Mouse (Mus musculus): ENCODE measurements around the gene Zcrb1.

Zcrb1 gene

DNA sequence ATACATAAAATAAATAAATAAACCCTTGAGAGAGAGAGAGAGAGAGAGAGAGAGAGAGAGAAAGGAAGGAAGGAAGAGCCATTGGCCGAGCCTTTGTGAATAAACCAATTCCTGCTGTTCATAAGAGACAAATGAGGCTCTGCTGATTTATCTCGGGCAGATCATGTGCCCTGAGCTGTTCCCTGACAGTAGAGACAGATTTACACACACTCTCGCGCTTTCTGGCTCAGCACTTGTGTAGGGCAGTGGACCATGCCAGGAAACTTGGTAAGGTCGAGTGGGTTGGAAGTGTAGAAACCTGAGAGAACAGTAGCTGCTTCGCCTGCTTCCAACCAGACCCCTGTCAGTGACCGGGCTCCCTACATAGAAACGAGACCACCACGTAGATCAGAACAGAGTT, 29.6 kb downstream of the Zcrb1 start:
- DNase-seq = no peak

DNA sequence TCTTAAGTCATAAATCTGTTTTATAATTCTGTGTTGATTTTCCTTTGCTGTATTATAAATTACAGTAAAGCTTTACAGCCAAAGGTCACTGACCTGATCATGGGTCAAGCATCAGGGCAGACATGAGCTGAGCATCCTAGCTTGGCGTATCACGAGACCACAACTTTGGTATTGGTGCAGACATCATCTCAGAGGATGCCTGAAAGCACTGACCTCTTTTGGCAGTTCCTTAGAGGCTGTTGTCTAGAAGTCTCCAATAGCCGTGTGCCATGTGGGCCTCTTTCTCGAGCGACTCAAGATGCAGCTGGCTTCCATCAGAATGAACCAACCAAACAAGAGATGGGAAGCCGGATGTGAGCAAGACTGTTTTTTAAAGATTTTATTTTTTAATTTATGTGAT, 32.6 kb downstream of the Zcrb1 start:
- DNase-seq = no peak

DNA sequence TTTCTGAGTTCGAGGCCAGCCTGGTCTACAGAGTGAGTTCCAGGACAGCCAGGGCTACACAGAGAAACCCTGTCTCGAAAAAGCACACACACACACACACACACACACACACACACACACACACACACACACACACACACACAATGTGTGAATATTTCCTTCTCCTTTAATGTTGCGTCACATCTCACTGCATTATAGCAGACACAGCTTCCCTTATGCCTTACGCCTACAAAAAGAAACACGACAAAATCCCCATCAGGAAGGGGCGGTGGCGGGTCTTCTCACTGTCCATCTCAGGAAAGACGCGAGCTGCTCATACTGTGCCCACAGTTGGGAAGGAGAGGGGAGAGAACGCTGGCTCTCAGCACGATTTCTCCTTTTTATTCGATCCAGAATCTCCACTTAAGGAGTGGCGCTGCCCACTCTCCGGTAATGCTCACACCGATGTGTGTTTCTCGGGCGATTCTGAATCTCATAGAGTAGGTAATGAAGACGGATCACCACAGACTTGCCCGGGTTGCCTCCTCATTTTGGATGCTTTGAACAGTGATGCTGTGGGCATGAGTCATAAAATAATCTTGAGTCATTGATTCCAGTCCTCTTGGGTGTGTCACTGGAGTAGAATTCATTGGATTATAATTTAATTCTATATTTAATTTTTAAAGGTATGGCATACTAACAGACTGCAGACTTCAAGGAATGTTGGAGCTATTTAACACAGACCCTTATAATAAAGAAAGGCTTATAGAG, 39.6 kb downstream of the Zcrb1 start:
- DNase-seq = no peak

DNA sequence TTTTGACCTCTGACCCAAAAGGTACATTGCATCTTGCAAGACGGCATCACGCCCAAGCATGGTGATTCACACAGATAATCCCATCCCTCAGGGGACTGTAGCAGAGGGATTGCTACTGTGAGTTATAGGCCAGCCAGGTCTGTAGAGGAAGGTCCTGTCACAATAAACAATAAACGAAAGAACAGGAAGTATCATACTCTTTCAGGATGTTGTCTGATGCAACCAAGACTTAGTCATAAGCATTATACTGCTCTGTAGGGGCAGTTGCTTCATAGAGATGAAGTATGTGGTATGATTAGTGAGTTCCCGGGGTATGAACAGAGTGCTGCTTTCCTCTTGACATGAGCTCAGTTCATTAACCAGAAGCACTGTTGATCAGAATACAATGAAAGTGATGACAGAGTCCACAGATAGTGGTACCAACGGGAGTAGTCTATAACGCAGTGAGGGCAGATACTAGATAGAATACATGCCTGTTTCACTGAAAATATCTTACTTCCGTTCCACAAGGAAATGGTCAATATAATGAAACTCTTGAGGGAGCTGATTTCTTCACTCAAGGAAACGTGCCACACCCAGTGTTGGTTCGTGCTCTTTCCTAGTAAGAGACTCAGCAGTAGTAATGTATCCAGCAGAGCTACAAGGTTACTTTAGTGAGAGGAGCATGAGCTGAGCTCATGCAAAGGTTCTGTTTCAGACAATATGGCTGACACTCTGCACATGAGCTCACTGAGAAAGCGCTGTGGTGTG, 57.3 kb downstream of the Zcrb1 start:
- no peak for DNase-seq

DNA sequence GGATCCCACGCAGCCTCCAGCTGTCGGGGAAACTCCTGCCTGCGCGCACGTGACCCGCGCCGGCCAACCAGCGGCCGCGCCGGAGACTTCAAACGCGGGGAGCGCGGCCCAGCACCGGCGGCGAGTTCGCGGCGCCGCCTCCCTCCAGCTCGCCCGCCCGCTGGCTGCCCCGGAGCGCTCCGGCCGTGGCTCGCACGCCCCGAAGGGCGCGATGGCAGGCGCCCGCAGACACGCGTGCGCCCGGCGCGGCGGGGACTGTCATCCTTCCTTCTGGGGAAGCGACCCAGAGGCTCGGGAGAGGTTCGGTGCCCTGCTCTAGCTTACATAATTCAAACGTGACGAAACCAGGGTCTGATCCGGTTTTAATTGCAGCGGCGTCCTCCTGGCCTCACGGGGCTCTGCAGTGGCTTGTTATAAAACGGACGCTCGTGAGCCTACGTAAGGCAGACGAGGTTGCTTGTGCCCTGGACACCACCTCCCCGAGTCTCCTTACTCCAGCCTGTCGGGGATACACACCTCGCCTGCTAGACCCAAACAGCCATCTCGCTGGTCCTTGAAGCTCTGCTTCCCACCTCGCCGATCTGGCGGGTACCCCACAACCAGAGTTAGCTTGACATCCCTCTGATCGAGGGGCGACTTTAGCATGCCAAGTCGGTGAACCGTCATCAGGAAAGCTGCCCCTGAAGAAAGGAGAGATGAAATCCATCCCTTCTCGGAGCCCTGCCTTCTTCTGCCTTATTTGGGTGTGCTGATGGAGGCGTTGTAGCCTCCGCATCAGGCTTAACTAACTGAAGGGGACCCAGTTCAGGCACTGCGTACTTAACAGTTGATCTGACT, 61.0 kb downstream of the Zcrb1 start, which contains the start of gene Yaf2:
TSS of gene Yaf2 (minus strand) at position 11 of the 837 bp plus-strand sequence.
- peak; percentile 95 for DNase-seq

DNA sequence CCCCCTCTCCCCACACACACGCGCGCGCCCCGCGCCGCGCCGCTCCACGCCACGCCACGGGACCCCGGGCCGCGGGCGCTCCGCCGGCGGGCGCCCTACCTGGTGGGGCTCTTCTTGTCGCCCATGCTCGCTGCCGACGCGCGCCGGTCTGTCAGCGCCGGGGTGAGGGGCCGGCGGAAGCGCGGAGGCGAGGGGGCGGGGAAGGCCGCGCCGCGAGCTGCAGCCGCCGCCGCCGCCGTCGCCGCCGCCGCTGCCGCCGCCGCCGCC, 61.5 kb downstream of the Zcrb1 start:
- DNase-seq = no peak
